Mouse (Mus musculus) neural tube, postnatal 0 days (tissue): ENCODE data around the gene Dnajb4. TPM values are rescaled to one million over a fixed set of nuclear protein-coding genes. Genes with fewer than 3 reads are reported as not detected.

Source experiments
- polyA plus RNA-seq: library from polyadenylated mRNA; unstranded; fragments of >200 nt; fragmentation: Nextera tagmentation; extraction: Ambion mirVana; gene quantifications from 2 replicates; pipeline ENCODE4 v1.2.1, GENCODE M21; 2015

The Dnajb4 gene
- polyA plus RNA-seq, result 51.8 and 52.5 TPM in 2 replicates

GRCm38 (mm10) chr3:152209967-152210634 lies at the start of gene Dnajb4, which contains the start of gene Fubp1:
Gene Dnajb4 (minus strand): TSS chr3:152210302.
Gene Fubp1 (plus strand): TSS chr3:152210422.

DNA sequence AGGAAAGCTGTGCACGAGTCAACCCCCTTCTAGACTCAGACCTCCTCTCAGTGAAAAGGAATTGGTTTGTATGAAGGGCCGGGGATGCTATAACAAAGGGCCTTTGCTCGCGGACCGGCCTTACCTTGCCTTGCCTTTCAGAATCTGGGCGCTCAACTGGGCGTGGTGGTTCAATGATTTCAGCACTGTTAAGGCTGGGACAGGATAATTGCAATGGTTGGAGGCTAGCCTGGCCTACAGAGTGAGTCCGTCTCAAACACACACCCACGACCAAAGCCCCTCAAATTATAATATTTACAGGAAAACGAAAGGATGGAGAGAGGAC lies 44.0 kb downstream of the Dnajb4 start, which contains the start of gene Gipc2:
Gene Gipc2, minus strand, starts transcription at position 132 of the 325 bp plus-strand sequence.

Other genes with a start within 250 kb of the Dnajb4 start
- gene Gipc2, start 44.1 kb downstream of the Dnajb4 start, polyA plus RNA-seq, result 13.4 and 14.8 TPM in 2 replicates
- gene Fubp1, start 120 bp upstream of the Dnajb4 start, polyA plus RNA-seq, result 106 and 114 TPM in 2 replicates
- gene Nexn, start 56.0 kb upstream of the Dnajb4 start, polyA plus RNA-seq, result 2.9 and 3.6 TPM in 2 replicates
- gene Miga1, start 130.1 kb upstream of the Dnajb4 start, polyA plus RNA-seq, result 17.6 and 18.4 TPM in 2 replicates
- 58.4 and 60.3 TPM in 2 replicates for gene Usp33, start 136.2 kb upstream of the Dnajb4 start, polyA plus RNA-seq
- 20.9 and 22.3 TPM in 2 replicates for gene Zzz3, start 185.2 kb upstream of the Dnajb4 start, polyA plus RNA-seq